Mouse (Mus musculus) heart, embryonic 14.5 days (tissue): ENCODE data around the gene Gm17949. TPM values are rescaled to one million over a fixed set of nuclear protein-coding genes. Genes with fewer than 3 reads are reported as not detected.

Experiments used
- ATAC-seq: fragments of 200-750 bp; cut with Nextera tagmentation; 2 replicates; pipeline ENCODE4 v1.8.0; 2017; ENCODE audit warnings: low read depth, moderate TSS enrichment; ENCODE audit not compliant: insufficient number of reproducible peaks, insufficient read depth, low FRiP score
- H3K27ac ChIP-seq, 2 experiments: fragments of 200-500 bp in 1 of 2; fragments of 300-500 bp in 1 of 2; sonication (generic) in 1 of 2; replicated peaks in 1 of 2; 2 replicates each; pipeline ENCODE4 v1.5.1; 2012 to 2014; ENCODE audit warnings: low read depth in 2 of 2, low read length in 2 of 2, control low read depth in 1 of 2, mild to moderate bottlenecking in 1 of 2, mixed read lengths in 1 of 2; ENCODE audit not compliant: control insufficient read depth in 1 of 2, insufficient read depth in 1 of 2
- H3K27me3 ChIP-seq: fragments of 300-500 bp; sonication (generic); 2 replicates; pipeline ENCODE4 v1.6.1; 2014; ENCODE audit warnings: mild to moderate bottlenecking, low read length, control low read depth; ENCODE audit not compliant: control insufficient read depth, insufficient read depth
- H3K36me3 ChIP-seq: fragments of 300-500 bp; sonication (generic); 2 replicates; pipeline ENCODE4 v1.6.1; 2014; ENCODE audit warnings: mild to moderate bottlenecking, control low read depth, low read length, mixed read lengths; ENCODE audit not compliant: control insufficient read depth, insufficient read depth
- H3K4me1 ChIP-seq, 2 experiments: fragments of 200-500 bp in 1 of 2; fragments of 300-500 bp in 1 of 2; sonication (generic) in 1 of 2; 2 replicates each; pipeline ENCODE4 v1.6.1; 2012 to 2014; ENCODE audit warnings: low read length in 2 of 2, control low read depth in 1 of 2, mixed read lengths in 1 of 2; ENCODE audit not compliant: control insufficient read depth in 2 of 2, insufficient read depth in 2 of 2
- H3K4me2 ChIP-seq: fragments of 300-500 bp; sonication (generic); 2 replicates; pipeline ENCODE4 v1.6.1; 2014; ENCODE audit warnings: mild to moderate bottlenecking, low read length
- H3K4me3 ChIP-seq, 2 experiments: fragments of 200-500 bp in 1 of 2; fragments of 300-500 bp in 1 of 2; sonication (generic) in 1 of 2; 2 replicates each; pipeline ENCODE4 v1.5.1; 2012 to 2014; ENCODE audit warnings: low read length in 2 of 2, mild to moderate bottlenecking in 2 of 2, control low read depth in 1 of 2, low read depth in 1 of 2, moderate library complexity in 1 of 2; ENCODE audit not compliant: control insufficient read depth in 1 of 2, insufficient read depth in 1 of 2
- H3K9ac ChIP-seq: fragments of 300-500 bp; sonication (generic); 2 replicates; pipeline ENCODE4 v1.6.1; 2014; ENCODE audit warnings: mild to moderate bottlenecking, low read length
- H3K9me3 ChIP-seq: fragments of 300-500 bp; sonication (generic); 2 replicates; pipeline ENCODE4 v1.6.1; 2016; ENCODE audit warnings: low read length, control low read depth; ENCODE audit not compliant: control insufficient read depth
- WGBS: fragments of 180-500 bp; shearing (Covaris S2); extraction: QIAGEN DNeasy Blood & Tissue Kit; methylation state at CpG from one replicate; pipeline ENCODE4 v1.1.7; 2014; 5-methylcytosine and 5-hydroxymethylcytosine counted together
- polyA plus RNA-seq: library from polyadenylated mRNA; unstranded; fragments of >200 nt; fragmentation: Nextera tagmentation; extraction: Ambion mirVana; gene quantifications from 2 replicates; pipeline ENCODE4 v1.2.1, GENCODE M21; 2014

The Gm17949 gene
- polyA plus RNA-seq, 1 experiment from 2014 or later: 0.34 TPM

DNA sequence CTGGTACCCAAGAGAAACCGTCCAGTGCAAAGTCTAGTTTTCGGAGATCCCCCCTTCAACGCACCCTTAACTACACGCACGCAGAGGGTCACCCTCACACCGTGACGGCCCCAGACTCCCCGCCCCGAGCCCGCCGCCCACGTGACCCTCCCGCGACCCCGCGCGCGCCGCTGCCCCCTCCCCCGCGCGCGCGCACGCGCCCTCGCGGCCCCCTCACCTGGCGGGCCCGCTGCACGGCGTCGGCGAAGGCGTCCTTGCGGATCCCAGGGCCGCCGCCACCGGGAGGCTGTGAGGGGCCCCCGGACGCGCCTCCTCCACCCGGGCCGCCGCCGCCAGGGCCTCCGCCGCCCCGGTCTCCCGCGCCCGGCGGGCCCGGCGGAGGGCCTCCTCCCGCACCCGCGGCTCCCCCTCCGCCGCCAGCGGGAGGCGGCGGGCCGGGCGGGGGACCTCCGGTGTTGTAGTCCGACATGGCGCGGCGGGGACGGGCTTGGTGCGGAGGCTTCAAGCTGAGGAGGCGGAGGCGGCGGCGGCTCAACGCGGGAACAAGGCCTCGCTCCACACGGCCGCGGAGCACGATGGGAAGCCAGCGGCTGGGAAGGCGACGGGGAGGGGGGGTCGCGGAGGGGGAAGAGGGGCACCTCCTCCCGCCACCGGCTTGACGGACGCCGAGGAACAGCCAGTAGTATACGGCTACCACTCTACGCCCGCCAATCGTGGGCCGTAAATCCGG is 19.8 kb downstream of the Gm17949 start, which contains the start of gene Khsrp:
Gene Khsrp, minus strand, starts transcription at position 592 of the 730 bp plus-strand sequence.
- Histone ChIP-seq H3K9ac (peak within 1 kb of the TSS; percentile 99), H3K36me3 (peaks cover 29% of the 10 kb centered on the region), H3K27ac (peak within 1 kb of the TSS; percentile 90 to 95), H3K4me3 (peak within 1 kb of the TSS; percentile 84 to 97), H3K9me3 (no peaks in the 10 kb centered on the region), H3K27me3 (no peaks in the 10 kb centered on the region), H3K4me1 (peaks cover 12 to 18% of the 10 kb centered on the region in 2 experiments), H3K4me2 (peak within 1 kb of the TSS; percentile 91)
- under 1% methylated on average over 57 of the region's 99 CpGs for WGBS
- no peak for ATAC-seq

DNA sequence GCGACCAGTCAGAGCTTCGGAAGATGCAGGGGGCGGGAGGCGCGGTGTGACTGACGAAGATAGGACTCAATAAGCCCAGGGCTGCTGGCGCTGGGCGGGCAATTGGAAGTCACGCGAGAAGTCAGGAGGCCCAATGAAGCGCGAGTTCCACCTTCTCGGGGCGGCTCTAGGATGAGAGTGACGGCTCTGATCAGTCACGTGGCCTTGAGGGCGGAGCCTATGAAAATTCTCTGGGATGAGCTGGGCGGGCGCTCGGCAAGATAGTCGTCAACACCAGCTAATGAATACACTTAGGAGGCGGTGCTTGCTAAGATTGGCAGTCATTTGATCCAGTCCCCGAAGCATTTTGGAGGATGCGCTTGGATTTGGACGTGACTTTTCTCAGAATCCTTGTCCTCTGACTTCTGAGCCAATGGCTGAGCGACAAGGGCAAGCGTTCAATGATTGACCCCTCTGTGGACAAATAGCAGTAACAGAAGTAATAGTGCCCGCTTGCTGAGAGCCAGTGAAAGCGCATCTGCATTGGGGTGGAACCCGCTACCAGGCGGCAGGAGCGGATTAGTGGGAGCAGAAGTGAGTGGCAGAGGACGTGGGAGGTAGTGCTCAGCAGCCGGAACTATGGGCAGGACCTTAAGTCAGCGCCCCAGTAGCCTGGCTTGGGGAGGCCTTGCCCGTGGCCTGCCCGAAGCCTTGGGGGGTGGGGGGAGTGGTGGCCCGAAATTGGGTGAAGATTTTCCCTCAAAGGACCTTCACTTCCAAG is 20.6 kb downstream of the Gm17949 start:
- Histone ChIP-seq H3K4me2 (peak overlapping the region; percentile 66), H3K27ac (peak overlapping the region; percentile 90 to 95), H3K36me3 (peaks cover 22% of the 10 kb centered on the region), H3K4me3 (peak overlapping the region; percentile 34 to 51), H3K27me3 (no peaks in the 10 kb centered on the region), H3K9me3 (no peaks in the 10 kb centered on the region), H3K4me1 (peaks cover 12 to 18% of the 10 kb centered on the region in 2 experiments), H3K9ac (peak overlapping the region; percentile 52)
- WGBS: under 1% methylated on average over 38 of the region's 38 CpGs
- peak; percentile 92 for ATAC-seq

DNA sequence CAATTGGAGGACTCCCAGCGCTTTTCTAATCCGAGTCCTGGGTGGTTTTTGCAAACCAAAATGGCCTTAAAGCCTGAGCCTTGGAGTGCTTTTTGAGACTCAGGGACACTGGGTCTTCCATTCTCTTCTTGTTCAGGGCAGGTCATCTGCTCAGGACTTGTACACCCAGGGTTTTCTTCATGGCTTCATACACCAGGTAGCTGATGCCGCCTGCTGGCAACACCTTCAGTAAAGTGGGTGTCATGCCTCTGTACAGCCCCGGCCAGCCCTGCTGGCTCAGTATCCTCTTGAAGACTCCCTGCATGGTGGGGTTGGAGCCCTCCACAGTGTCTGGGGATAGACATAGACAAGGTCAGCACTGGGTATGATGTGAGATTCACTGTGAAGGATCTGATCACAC is 21.6 kb downstream of the Gm17949 start:
- peak overlapping the region; percentile 66 for H3K4me2 ChIP-seq
- H3K4me3 ChIP-seq: no peak overlapping the region
- ATAC-seq: no peak

DNA sequence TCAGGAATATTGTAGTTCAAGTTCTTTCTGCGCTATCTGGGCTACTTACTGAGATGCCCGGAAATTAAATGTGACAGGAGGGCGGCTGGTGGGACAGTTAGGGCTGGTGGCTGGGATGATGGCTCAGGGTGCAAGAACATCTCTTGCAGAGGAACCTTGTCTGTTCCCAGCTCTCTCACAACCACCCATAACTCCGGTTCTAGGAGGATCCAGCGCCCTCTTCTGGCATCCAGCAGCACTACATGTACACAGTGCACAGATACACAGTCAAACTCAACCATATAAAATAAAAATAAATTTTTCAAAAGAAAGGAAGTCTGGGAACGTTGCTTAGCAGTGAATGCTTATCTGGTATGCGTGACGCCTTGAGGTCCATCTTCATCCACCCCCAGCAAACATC is 27.7 kb downstream of the Gm17949 start:
- H3K27ac ChIP-seq: no peak overlapping the region
- 0 out of 2 replicates have a peak, but pooled peaks cover 2% of the 10 kb centered on the region for H3K9me3 ChIP-seq
- H3K4me2 ChIP-seq: no peak overlapping the region
- no peak overlapping the region for H3K9ac ChIP-seq
- WGBS: 27% methylated on average over 8 of the region's 8 CpGs
- H3K4me3 ChIP-seq: no peak overlapping the region
- peaks cover 11% of the 10 kb centered on the region; the same call in 1 of the 2 replicates for H3K27me3 ChIP-seq
- ATAC-seq: no peak
- H3K36me3 ChIP-seq: no peaks in the 10 kb centered on the region
- peaks cover 4 to 6% of the 10 kb centered on the region in 2 experiments for H3K4me1 ChIP-seq

More for the DNA sequence above, 21.6 kb downstream of the Gm17949 start:
- no peaks in the 10 kb centered on the region; the same call in 1 of the 2 replicates for H3K27me3 ChIP-seq
- H3K9ac ChIP-seq: no peak overlapping the region
- peaks cover 12% of the 10 kb centered on the region for H3K36me3 ChIP-seq
- H3K27ac ChIP-seq: no peak overlapping the region
- no peaks in the 10 kb centered on the region for H3K9me3 ChIP-seq
- 80% methylated on average over 4 of the region's 4 CpGs for WGBS
- peaks cover 12 to 18% of the 10 kb centered on the region in 2 experiments for H3K4me1 ChIP-seq

DNA sequence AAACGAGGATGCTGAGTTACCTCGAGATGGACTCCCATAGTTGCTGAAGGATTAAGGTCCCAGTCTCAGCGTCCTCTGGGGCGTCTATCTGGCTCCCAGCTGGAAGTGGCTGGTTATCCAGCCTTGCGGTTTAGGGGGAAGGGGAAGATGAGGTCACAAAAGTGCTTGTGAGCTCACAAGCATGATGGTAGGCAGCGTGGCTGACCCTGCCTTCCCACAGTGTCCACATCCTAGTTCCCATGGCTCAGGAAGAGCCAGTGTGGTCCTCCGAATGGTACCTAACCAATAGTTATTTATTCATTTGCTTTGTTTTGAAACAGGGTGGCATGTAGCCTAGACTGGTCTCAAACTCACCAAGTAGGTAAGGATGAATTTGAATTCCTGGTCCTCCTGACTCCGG is 30.3 kb downstream of the Gm17949 start, which contains the start of gene Slc25a41:
Gene Slc25a41, minus strand, starts transcription at position 101 of the 400 bp plus-strand sequence.
- Histone ChIP-seq H3K4me1 (peaks cover 4 to 6% of the 10 kb centered on the region in 2 experiments), H3K27ac (no peak within 1 kb of the TSS), H3K27me3 (peaks cover 11% of the 10 kb centered on the region; the same call in 1 of the 2 replicates), H3K4me3 (no peak within 1 kb of the TSS), H3K9ac (no peak within 1 kb of the TSS), H3K4me2 (no peak within 1 kb of the TSS), H3K9me3 (0 out of 2 replicates have a peak, but pooled peaks cover 2% of the 10 kb centered on the region), H3K36me3 (peaks cover 16% of the 10 kb centered on the region; the same call in 1 of the 2 replicates)
- no peak for ATAC-seq
- WGBS: 68% methylated on average over 8 of the region's 8 CpGs

DNA sequence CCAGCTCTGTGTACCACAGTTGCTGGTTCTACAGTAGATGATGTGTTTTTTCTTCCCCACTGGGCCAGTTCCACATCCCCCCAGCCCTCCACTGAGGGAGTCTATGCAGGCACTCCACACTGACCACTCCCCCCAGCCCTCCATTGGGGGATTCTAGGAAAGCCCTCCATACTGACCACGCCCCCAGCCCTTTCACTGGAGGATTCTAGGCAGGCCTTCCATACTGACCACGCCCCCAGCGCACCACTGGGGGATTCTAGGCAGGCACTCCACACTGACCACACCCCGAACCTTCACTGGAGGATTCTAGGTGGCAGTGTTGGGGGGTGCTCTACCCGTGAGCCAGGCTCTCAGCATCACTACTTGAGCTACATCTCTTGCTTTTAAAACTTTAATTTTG is 36.1 kb downstream of the Gm17949 start:
- no peak overlapping the region for H3K9ac ChIP-seq
- H3K27ac ChIP-seq: no peak overlapping the region
- H3K4me2 ChIP-seq: no peak overlapping the region
- H3K36me3 ChIP-seq: peaks cover 50% of the 10 kb centered on the region
- no peak for ATAC-seq
- H3K4me1 ChIP-seq: peaks cover 4 to 6% of the 10 kb centered on the region in 2 experiments
- 33% methylated on average over 5 of the region's 5 CpGs for WGBS
- no peaks in the 10 kb centered on the region for H3K27me3 ChIP-seq
- no peak overlapping the region for H3K4me3 ChIP-seq
- H3K9me3 ChIP-seq: no peaks in the 10 kb centered on the region

DNA sequence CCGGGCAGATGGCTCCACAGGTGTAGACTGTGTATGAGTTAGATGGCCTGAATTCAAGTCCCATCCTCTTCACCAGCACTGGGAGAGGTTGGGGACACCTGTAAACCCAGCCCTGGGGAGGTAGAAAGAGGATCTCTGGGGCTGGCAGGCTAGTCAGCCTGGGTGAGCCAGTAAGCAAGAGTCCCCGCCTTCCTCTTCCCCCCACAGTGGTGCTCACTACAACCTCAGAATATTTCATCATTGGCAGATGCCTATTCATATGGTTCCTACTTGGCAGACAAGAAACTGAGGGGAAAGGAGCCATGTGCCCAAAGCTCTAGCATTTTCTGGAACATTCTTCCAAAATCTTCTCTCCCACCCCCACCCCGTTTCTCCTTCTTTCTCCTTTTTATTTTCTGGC is 37.5 kb downstream of the Gm17949 start:
- H3K9ac ChIP-seq: no peak overlapping the region
- H3K27me3 ChIP-seq: no peaks in the 10 kb centered on the region
- H3K4me2 ChIP-seq: no peak overlapping the region
- no peak overlapping the region for H3K4me3 ChIP-seq
- H3K4me1 ChIP-seq: no peaks in the 10 kb centered on the region
- no peaks in the 10 kb centered on the region for H3K9me3 ChIP-seq
- ATAC-seq: no peak
- 89% methylated on average over 3 of the region's 3 CpGs for WGBS
- H3K27ac ChIP-seq: no peak overlapping the region
- H3K36me3 ChIP-seq: peaks cover 64% of the 10 kb centered on the region
